Mouse (Mus musculus): ENCODE measurements around the gene Vgll2. TPM values are rescaled to one million over a fixed set of nuclear protein-coding genes. Genes with fewer than 3 reads are reported as not detected.

The Vgll2 gene
- polyA plus RNA-seq, 1 experiment from 2014 or later = 0.74 TPM

DNA sequence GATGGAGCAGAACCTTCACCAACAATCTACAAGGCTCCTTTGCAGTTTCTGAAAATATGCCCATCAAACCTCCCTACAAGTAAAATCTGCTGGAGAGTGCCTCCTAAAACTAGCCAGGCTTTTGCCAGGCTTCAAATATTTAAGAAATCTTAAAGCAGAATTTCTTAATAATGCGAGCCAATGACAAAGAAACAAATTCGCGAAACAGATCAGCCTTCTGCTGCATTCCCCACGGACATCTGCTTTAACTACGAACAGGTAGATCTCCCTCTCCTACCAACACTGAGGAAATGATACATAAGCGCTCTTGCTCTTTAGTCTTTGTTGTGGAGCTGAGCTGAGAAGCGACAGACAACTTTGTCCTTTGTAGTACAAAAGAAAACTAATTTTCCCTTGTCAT, 3.5 kb downstream of the Vgll2 start:
- H3K9ac ChIP-seq = no peak overlapping the region

DNA sequence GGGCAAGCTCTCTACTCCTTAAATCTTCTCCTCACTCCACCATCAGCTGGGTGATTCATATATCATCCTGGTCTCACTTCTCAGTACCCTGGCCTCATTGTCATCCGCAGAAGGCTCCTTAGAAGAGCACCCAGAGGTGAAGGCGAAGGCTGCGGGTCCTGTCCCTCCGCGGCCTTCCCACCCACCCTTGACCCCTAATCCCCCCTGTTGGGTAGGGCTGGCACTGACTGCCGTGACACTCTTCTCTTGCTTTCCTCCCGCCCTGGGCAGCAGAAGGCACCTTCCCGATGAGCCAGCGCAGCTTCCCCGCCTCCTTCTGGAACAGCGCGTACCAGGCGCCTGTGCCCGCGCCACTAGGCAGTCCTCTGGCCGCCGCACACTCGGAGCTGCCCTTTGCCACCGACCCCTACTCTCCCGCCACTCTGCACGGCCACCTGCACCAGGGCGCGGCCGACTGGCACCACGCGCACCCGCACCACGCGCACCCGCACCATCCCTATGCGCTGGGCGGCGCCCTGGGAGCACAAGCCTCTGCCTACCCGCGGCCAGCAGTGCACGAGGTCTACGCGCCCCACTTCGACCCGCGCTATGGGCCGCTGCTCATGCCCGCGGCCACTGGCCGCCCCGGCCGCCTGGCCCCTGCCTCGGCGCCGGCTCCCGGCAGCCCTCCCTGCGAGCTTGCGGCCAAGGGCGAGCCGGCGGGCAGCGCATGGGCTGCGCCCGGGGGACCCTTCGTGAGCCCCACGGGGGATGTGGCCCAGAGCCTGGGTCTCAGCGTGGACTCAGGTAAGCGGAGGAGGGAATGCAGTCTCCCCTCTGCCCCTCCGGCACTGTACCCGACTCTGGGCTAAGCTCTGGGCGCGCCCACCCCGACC, 5.1 kb downstream of the Vgll2 start:
- H3K4me3 ChIP-seq (replicated peaks) = peak overlapping the region; percentile 28
- ATAC-seq (ENCODE audit: low read depth) = no peak
- H3K4me2 ChIP-seq = peak overlapping the region; percentile 38
- H3K4me1 ChIP-seq (replicated peaks) = 0 out of 2 replicates have a peak, but pooled peaks cover 2% of the 10 kb centered on the region
- no peak for DNase-seq
- H3K9ac ChIP-seq = no peak overlapping the region
- peaks cover 83% of the 10 kb centered on the region for H3K27me3 ChIP-seq
- WGBS (ENCODE audit: insufficient replicate concordance) = 3% methylated on average over 67 of the region's 68 CpGs
- no peak overlapping the region for H3K27ac ChIP-seq
- no peaks in the 10 kb centered on the region for H3K36me3 ChIP-seq
- H3K9me3 ChIP-seq (replicated peaks) = no peaks in the 10 kb centered on the region

More for the DNA sequence above, 3.5 kb downstream of the Vgll2 start:
- Histone ChIP-seq H3K36me3 (no peaks in the 10 kb centered on the region), H3K27me3 (peaks cover 96% of the 10 kb centered on the region), H3K27ac (no peak overlapping the region), H3K4me2 (no peak overlapping the region), H3K4me3 (replicated peaks) (no peak overlapping the region), H3K9me3 (replicated peaks) (no peaks in the 10 kb centered on the region), H3K4me1 (replicated peaks) (0 out of 2 replicates have a peak, but pooled peaks cover 2% of the 10 kb centered on the region)
- WGBS (ENCODE audit: insufficient replicate concordance) = 10% methylated on average over 7 of the region's 7 CpGs
- DNase-seq (no peak), ATAC-seq (ENCODE audit: low read depth) (no peak)

DNA sequence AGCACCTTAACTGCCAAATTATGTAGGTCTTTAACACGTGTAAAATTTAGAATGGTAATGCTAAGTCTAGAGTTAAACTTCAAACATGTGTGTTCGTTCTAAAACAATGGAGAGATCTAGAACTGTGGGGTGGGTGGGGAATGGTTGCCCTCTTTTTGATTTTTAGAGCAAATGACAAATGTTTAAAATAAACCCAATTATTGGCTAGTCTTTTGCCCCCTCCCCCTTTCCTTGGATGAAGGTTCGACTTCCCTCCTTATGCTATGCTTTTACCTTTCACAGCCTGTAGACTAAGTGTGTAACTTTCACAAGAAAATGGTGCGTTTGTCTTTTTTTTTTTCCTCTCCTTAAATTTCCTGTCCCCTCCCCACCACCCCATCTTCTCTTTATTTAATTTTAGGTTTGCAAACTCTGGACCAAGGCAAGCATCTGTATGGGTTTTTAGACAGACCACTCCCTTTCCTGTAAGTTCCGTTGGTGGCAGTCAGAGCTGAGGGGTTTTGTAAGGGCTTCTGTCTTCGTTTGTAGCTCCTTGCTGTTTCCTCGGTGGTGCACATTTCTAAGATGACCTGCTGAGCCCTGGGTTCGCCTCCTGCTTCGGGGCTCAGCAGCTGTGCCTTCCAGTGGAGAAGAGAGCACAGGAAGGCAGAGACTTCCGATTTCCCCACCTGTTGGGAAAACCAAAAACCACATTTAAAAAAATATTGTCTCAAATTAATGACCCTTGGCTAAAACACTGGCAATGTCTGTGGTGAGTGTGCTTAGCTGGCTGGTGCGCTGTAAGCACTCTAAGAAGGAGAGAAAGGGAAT, 6.5 kb downstream of the Vgll2 start:
- DNase-seq (no peak), ATAC-seq (ENCODE audit: low read depth) (no peak)
- Histone ChIP-seq H3K27ac (no peak overlapping the region), H3K9me3 (replicated peaks) (no peaks in the 10 kb centered on the region), H3K27me3 (peaks cover 69% of the 10 kb centered on the region), H3K4me3 (replicated peaks) (no peak overlapping the region), H3K4me2 (no peak overlapping the region), H3K9ac (no peak overlapping the region), H3K36me3 (no peaks in the 10 kb centered on the region), H3K4me1 (replicated peaks) (0 out of 2 replicates have a peak, but pooled peaks cover 2% of the 10 kb centered on the region)
- WGBS (ENCODE audit: insufficient replicate concordance) = 2% methylated on average over 11 of the region's 11 CpGs

DNA sequence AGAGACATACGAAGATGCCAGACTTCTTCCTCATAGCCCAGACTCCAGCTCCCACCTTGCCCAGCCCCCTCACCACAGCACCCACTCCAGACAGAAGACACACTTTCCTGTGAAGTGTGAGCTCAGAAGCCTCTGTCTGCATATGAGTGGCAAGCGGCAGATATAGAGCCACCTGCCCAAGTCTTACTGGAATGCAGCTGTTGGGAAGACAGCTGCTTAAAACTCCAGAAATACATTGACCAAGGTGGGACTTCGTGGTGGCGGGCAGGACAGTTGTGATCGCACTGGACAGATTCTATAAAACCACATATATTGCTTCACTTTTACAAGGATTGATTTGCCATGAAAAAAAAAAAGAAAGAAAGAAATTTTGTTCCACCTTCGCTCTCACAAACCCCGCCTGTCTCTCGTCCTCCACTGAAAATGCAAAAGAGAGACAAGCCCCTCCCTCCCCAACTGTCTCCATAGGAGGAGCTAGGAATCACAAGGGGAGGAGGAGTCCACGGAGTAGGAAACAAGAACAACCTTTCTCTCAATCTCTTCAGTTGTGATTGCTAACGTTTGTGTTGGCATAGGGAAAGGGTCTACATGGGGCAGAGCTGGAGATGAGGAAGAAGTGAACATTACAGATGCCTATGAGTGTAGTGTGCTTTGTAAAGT, 7.2 kb downstream of the Vgll2 start:
- no peaks in the 10 kb centered on the region for H3K9me3 ChIP-seq (replicated peaks)
- H3K9ac ChIP-seq = no peak overlapping the region
- H3K27me3 ChIP-seq = peaks cover 62% of the 10 kb centered on the region
- no peaks in the 10 kb centered on the region for H3K36me3 ChIP-seq
- no peak overlapping the region for H3K4me3 ChIP-seq (replicated peaks)
- no peak for DNase-seq
- H3K27ac ChIP-seq = no peak overlapping the region
- no peak for ATAC-seq (ENCODE audit: low read depth)
- 0 out of 2 replicates have a peak, but pooled peaks cover 2% of the 10 kb centered on the region for H3K4me1 ChIP-seq (replicated peaks)
- H3K4me2 ChIP-seq = no peak overlapping the region
- WGBS (ENCODE audit: insufficient replicate concordance) = 2% methylated on average over 10 of the region's 10 CpGs

DNA sequence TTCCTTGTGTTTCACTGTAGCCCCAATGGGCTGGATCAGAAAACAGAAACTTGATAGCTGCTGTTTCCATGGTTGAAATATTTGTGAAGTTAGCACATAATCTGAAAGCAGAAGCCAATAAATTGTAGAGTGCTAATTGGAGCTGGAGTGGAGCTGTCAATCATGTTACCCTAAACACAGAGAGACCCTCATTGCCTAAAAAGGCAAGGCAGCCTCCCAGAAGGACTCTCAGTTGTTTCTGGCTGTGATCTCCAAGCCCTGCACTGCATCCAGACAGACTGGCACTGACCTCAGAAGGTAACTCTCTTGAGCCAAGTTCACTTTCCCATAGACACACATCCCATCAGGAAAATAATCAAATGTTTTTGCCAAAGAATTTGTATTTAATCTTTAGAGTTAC, 11.4 kb downstream of the Vgll2 start:
- Histone ChIP-seq H3K27ac (no peak overlapping the region), H3K27me3 (peaks cover 20% of the 10 kb centered on the region), H3K4me2 (no peak overlapping the region), H3K4me1 (replicated peaks) (no peaks in the 10 kb centered on the region), H3K4me3 (replicated peaks) (no peak overlapping the region), H3K9ac (no peak overlapping the region), H3K9me3 (replicated peaks) (no peaks in the 10 kb centered on the region), H3K36me3 (no peaks in the 10 kb centered on the region)
- DNase-seq (no peak), ATAC-seq (ENCODE audit: low read depth) (no peak)

DNA sequence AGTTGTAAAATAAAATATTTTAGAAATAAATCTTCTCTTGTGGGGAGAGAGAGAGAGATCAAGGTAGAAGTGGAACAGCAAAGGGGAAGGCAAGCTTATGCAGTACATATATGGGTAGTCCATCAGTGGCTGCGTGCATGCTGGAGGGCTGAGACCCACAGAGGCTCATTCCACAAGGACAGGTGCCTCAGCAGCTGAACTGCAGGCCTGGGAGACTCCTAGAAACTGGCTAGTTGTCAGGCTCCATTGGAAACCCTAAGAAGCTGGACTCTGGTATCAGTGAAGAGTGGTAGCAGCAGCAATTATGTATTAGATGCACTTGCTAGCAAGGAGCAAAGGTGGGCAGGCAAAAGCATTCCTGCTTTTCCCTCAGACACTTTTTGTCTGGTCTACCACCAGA, 17.1 kb downstream of the Vgll2 start:
- WGBS (ENCODE audit: insufficient replicate concordance) = 35% methylated on average over 1 of the region's 1 CpGs
- H3K4me3 ChIP-seq (replicated peaks) = no peak overlapping the region
- no peak overlapping the region for H3K9ac ChIP-seq
- ATAC-seq (ENCODE audit: low read depth) (no peak), DNase-seq (no peak)
- no peak overlapping the region for H3K27ac ChIP-seq
- no peak overlapping the region for H3K4me2 ChIP-seq
- no peaks in the 10 kb centered on the region for H3K9me3 ChIP-seq (replicated peaks)
- no peaks in the 10 kb centered on the region for H3K4me1 ChIP-seq (replicated peaks)
- H3K36me3 ChIP-seq = no peaks in the 10 kb centered on the region
- no peaks in the 10 kb centered on the region for H3K27me3 ChIP-seq

DNA sequence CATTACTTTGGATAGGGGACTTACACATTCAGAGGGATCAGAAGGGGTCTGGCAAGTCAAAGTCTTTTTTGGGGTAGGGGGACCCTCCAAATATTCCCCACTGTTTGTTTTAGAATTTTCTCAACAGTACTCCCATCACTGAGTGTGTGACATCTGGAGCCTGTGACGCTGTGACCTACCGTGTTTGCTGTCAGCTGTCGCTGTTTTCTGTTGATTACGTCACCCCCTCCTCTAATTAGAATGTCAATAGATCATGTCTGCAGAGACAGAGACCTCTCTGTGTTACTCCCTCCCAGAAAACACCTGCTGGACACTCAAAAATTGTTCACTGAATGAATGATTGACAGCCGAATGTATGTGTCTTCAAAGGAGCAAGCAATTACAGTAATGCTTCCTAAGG, 20.8 kb downstream of the Vgll2 start:
- Histone ChIP-seq H3K4me2 (no peak overlapping the region), H3K4me1 (replicated peaks) (no peaks in the 10 kb centered on the region), H3K9me3 (replicated peaks) (no peaks in the 10 kb centered on the region), H3K4me3 (replicated peaks) (no peak overlapping the region), H3K9ac (no peak overlapping the region), H3K27me3 (no peaks in the 10 kb centered on the region), H3K36me3 (no peaks in the 10 kb centered on the region), H3K27ac (no peak overlapping the region)
- ATAC-seq (ENCODE audit: low read depth) (no peak), DNase-seq (no peak)
- 60% methylated on average over 5 of the region's 5 CpGs for WGBS (ENCODE audit: insufficient replicate concordance)

DNA sequence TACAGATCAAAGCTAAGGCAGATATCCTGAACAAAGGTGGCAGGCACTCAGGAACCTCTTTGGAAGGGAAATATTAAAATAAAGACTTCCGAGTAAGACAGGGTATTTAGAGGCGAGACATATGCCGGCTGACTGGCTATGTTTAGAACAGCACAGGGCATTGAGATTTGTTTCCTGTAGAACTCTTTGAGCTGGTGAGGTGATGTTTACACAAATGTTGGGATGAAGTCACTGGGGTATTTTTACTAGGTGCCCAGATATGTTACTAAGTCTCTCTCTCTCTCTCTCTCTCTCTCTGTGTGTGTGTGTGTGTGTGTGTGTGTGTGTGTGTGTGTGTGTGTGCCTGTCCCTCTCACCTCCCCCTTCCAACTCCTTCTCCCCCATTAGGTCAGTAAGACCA, 26.0 kb downstream of the Vgll2 start:
- Histone ChIP-seq H3K9ac (no peak overlapping the region), H3K27ac (no peak overlapping the region), H3K4me2 (no peak overlapping the region), H3K4me3 (replicated peaks) (no peak overlapping the region), H3K27me3 (no peaks in the 10 kb centered on the region), H3K9me3 (replicated peaks) (no peaks in the 10 kb centered on the region), H3K4me1 (replicated peaks) (no peaks in the 10 kb centered on the region), H3K36me3 (no peaks in the 10 kb centered on the region)
- no peak for DNase-seq
- 59% methylated on average over 3 of the region's 3 CpGs for WGBS (ENCODE audit: insufficient replicate concordance)
- ATAC-seq (ENCODE audit: low read depth) = no peak

DNA sequence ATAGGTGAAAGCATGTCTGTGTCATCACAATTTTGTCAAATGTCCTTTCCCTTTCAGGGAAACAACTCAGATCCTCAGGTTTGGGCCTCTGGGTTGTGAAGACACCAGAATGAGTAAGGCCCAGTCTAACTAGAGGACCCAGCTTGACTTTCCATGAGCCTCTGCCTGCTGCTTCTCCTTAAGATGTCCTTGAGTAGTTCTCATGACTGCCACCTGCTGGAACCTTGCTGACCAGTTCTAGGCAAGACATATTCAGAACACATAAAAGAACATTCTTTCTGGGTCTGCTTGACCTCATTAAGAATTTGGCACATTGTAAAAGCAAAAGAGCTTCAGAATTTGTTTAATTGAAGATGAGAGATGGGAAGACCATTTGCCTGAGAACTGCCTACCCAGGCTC, 50.2 kb downstream of the Vgll2 start:
- no peak overlapping the region for H3K4me2 ChIP-seq
- no peak for DNase-seq
- no peaks in the 10 kb centered on the region for H3K4me1 ChIP-seq (replicated peaks)

More for the DNA sequence above, 50.2 kb downstream of the Vgll2 start:
- Histone ChIP-seq H3K9me3 (replicated peaks) (no peaks in the 10 kb centered on the region), H3K4me3 (replicated peaks) (no peak overlapping the region), H3K36me3 (no peaks in the 10 kb centered on the region), H3K27ac (no peak overlapping the region), H3K9ac (no peak overlapping the region), H3K27me3 (no peaks in the 10 kb centered on the region)
- no peak for ATAC-seq (ENCODE audit: low read depth)

Measured in liver, embryonic 13.5 days (tissue).